Mouse (Mus musculus): ENCODE measurements at regions not wholly inside any gene's neighbourhood (a gene's known extent, or its start where the extent isn't known, plus 50 kb on each side); places are given as distances from the start of the nearest gene placed in this dataset.

DNA sequence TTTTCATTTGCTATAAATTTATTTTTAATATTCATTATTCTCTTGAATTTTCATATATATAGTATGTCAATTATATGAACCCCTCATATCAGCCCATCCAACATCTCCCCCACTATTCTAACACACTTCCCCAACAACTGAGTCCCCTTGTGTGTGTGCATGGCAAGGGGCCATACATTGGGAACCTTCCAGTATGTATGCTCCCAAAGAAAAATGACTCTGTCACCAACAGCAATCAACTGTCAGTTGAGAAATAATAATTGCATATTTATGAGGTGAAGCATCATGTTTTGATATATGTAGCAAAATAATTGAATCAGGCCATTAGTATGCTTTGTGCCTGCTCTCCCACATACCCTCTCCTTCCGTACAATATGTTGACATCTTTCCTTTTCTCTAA is 474.7 kb downstream of the Pdcd6ip start:
- no peaks in the 10 kb centered on the region for H3K79me2 ChIP-seq (ENCODE audit: control insufficient read depth, insufficient read depth)
- no peaks in the 10 kb centered on the region for H3K36me3 ChIP-seq (ENCODE audit: control insufficient read depth, insufficient read depth)
- TF ChIP-seq TCF12 (IDR thresholded peaks at IDR 0.05; ENCODE audit: insufficient read depth, poor library complexity, severe bottlenecking) (no peak), REST (IDR thresholded peaks at IDR 0.05; ENCODE audit: insufficient read depth, insufficient read length) (no peak), CEBPB (IDR thresholded peaks at IDR 0.05; ENCODE audit: insufficient read depth, poor library complexity, severe bottlenecking) (no peak), TCF3 (IDR thresholded peaks at IDR 0.05; ENCODE audit: insufficient read length, low read depth) (no peak), USF1 (IDR thresholded peaks at IDR 0.05; ENCODE audit: low read depth) (no peak), MYOD1 (IDR thresholded peaks at IDR 0.05; ENCODE audit: control insufficient read depth in 1 of 3, insufficient read length in 2 of 3, low read depth in 2 of 3) (no peak), SRF (IDR thresholded peaks at IDR 0.05; ENCODE audit: control insufficient read depth, insufficient read length, low read depth) (no peak), MYOG (IDR thresholded peaks at IDR 0.05; ENCODE audit: control insufficient read depth in 1 of 3, insufficient read depth in 1 of 3, insufficient read length in 2 of 3, low read depth in 2 of 3) (no peak), MAX (IDR thresholded peaks at IDR 0.05; ENCODE audit: low read depth) (no peak), E2F4 (IDR thresholded peaks at IDR 0.05; ENCODE audit: insufficient read depth) (no peak), POLR2A (IDR thresholded peaks at IDR 0.05; ENCODE audit: insufficient read length, low read depth) (no peak), POLR2AphosphoS2 (IDR thresholded peaks at IDR 0.05; ENCODE audit: insufficient read length, low read depth) (no peak)
- H3ac ChIP-seq (ENCODE audit: control insufficient read depth, insufficient read length), result no peak overlapping the region
- no peaks in the 10 kb centered on the region for H3K27me3 ChIP-seq (ENCODE audit: control insufficient read depth, insufficient read depth, insufficient read length)
- H3K4me2 ChIP-seq (ENCODE audit: low read depth), result no peak overlapping the region
- no peak overlapping the region for H3K4me3 ChIP-seq

DNA sequence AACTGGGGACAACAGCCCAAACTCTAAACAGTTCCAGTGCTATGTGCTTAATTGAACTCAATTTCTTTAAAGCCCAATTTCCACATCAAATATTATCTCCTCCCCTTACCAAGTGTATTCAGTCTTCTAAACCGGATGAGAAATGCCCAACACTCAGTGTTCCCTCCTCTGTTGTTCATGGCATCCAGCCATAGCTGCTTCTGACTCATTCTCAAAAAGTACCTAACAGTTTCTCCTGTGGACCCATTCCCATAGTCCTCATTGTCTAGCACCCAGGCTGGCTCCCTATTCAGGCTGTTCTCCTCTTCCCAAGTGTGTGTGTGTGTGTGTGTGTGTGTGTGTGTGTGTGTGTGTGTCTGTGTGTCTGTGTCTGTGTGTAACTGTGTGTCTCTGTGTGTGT is 478.7 kb downstream of the Pdcd6ip start:
- Histone ChIP-seq H3K4me3 (no peak overlapping the region), H3K79me2 (ENCODE audit: control insufficient read depth, insufficient read depth) (no peaks in the 10 kb centered on the region), H3ac (ENCODE audit: control insufficient read depth, insufficient read length) (no peak overlapping the region), H3K36me3 (ENCODE audit: control insufficient read depth, insufficient read depth) (no peaks in the 10 kb centered on the region), H3K4me2 (ENCODE audit: low read depth) (no peak overlapping the region), H3K27me3 (ENCODE audit: control insufficient read depth, insufficient read depth, insufficient read length) (no peaks in the 10 kb centered on the region)
- TF ChIP-seq MYOG (IDR thresholded peaks at IDR 0.05; ENCODE audit: control insufficient read depth in 1 of 3, insufficient read depth in 1 of 3, insufficient read length in 2 of 3, low read depth in 2 of 3) (no peak), USF1 (IDR thresholded peaks at IDR 0.05; ENCODE audit: low read depth) (no peak), SRF (IDR thresholded peaks at IDR 0.05; ENCODE audit: control insufficient read depth, insufficient read length, low read depth) (no peak), MAX (IDR thresholded peaks at IDR 0.05; ENCODE audit: low read depth) (no peak)

- Histone ChIP-seq H3K36me3 (ENCODE audit: control insufficient read depth, insufficient read depth) (no peaks in the 10 kb centered on the region), H3ac (ENCODE audit: control insufficient read depth, insufficient read length) (no peak overlapping the region), H3K4me3 (no peak overlapping the region), H3K4me2 (ENCODE audit: low read depth) (no peak overlapping the region), H3K79me2 (ENCODE audit: control insufficient read depth, insufficient read depth) (no peaks in the 10 kb centered on the region), H3K27me3 (ENCODE audit: control insufficient read depth, insufficient read depth, insufficient read length) (no peaks in the 10 kb centered on the region)
- no peak for TF ChIP-seq MYOD1 (IDR thresholded peaks at IDR 0.05; ENCODE audit: control insufficient read depth in 1 of 3, insufficient read length in 2 of 3, low read depth in 2 of 3)
- no peak for TF ChIP-seq SRF (IDR thresholded peaks at IDR 0.05; ENCODE audit: control insufficient read depth, insufficient read length, low read depth)
- TF ChIP-seq POLR2AphosphoS2 (IDR thresholded peaks at IDR 0.05; ENCODE audit: insufficient read length, low read depth), result no peak
- no peak for TF ChIP-seq REST (IDR thresholded peaks at IDR 0.05; ENCODE audit: insufficient read depth, insufficient read length)
- TF ChIP-seq POLR2A (IDR thresholded peaks at IDR 0.05; ENCODE audit: insufficient read length, low read depth), result no peak
- TF ChIP-seq USF1 (IDR thresholded peaks at IDR 0.05; ENCODE audit: low read depth), result no peak
- no peak for TF ChIP-seq TCF3 (IDR thresholded peaks at IDR 0.05; ENCODE audit: insufficient read length, low read depth)
- no peak for TF ChIP-seq E2F4 (IDR thresholded peaks at IDR 0.05; ENCODE audit: insufficient read depth)
- no peak for TF ChIP-seq MYOG (IDR thresholded peaks at IDR 0.05; ENCODE audit: control insufficient read depth in 1 of 3, insufficient read depth in 1 of 3, insufficient read length in 2 of 3, low read depth in 2 of 3)
- no peak for TF ChIP-seq CEBPB (IDR thresholded peaks at IDR 0.05; ENCODE audit: insufficient read depth, poor library complexity, severe bottlenecking)
- TF ChIP-seq MAX (IDR thresholded peaks at IDR 0.05; ENCODE audit: low read depth), result no peak
- no peak for TF ChIP-seq TCF12 (IDR thresholded peaks at IDR 0.05; ENCODE audit: insufficient read depth, poor library complexity, severe bottlenecking)
Measured at GRCm38 (mm10) chr9:113213930-113214329, 494.1 kb downstream of the Pdcd6ip start.

DNA sequence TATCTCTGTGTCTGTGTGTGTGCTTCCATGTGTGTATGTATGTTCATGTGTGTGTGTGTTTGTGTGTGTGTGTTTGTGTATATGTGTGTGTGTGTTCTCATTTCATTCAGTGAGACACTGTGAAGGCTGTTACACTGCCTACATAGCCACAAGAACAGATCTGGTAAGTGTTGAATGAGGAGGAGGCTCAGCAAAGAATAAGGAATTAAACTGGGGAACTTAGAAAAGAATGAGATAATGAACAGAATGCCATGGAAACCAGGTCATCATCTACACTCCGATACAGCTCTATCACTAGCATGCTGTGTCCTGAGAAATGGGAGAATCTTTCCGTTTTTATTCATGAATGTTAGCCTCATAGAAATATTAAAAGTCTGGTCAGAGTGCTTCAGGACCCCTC is 495.7 kb downstream of the Pdcd6ip start:
- no peak for TF ChIP-seq TCF12 (IDR thresholded peaks at IDR 0.05; ENCODE audit: insufficient read depth, poor library complexity, severe bottlenecking)
- TF ChIP-seq TCF3 (IDR thresholded peaks at IDR 0.05; ENCODE audit: insufficient read length, low read depth), result no peak
- no peak for TF ChIP-seq MYOD1 (IDR thresholded peaks at IDR 0.05; ENCODE audit: control insufficient read depth in 1 of 3, insufficient read length in 2 of 3, low read depth in 2 of 3)
- no peak for TF ChIP-seq SRF (IDR thresholded peaks at IDR 0.05; ENCODE audit: control insufficient read depth, insufficient read length, low read depth)
- no peak for TF ChIP-seq POLR2AphosphoS2 (IDR thresholded peaks at IDR 0.05; ENCODE audit: insufficient read length, low read depth)
- TF ChIP-seq POLR2A (IDR thresholded peaks at IDR 0.05; ENCODE audit: insufficient read length, low read depth), result no peak
- TF ChIP-seq E2F4 (IDR thresholded peaks at IDR 0.05; ENCODE audit: insufficient read depth), result no peak
- no peak for TF ChIP-seq REST (IDR thresholded peaks at IDR 0.05; ENCODE audit: insufficient read depth, insufficient read length)
- TF ChIP-seq MYOG (IDR thresholded peaks at IDR 0.05; ENCODE audit: control insufficient read depth in 1 of 3, insufficient read depth in 1 of 3, insufficient read length in 2 of 3, low read depth in 2 of 3), result no peak
- TF ChIP-seq MAX (IDR thresholded peaks at IDR 0.05; ENCODE audit: low read depth), result no peak
- no peak for TF ChIP-seq USF1 (IDR thresholded peaks at IDR 0.05; ENCODE audit: low read depth)
- no peak for TF ChIP-seq CEBPB (IDR thresholded peaks at IDR 0.05; ENCODE audit: insufficient read depth, poor library complexity, severe bottlenecking)
- Histone ChIP-seq H3ac (ENCODE audit: control insufficient read depth, insufficient read length) (no peak overlapping the region), H3K27me3 (ENCODE audit: control insufficient read depth, insufficient read depth, insufficient read length) (no peaks in the 10 kb centered on the region), H3K36me3 (ENCODE audit: control insufficient read depth, insufficient read depth) (no peaks in the 10 kb centered on the region), H3K79me2 (ENCODE audit: control insufficient read depth, insufficient read depth) (no peaks in the 10 kb centered on the region), H3K4me3 (no peak overlapping the region), H3K4me2 (ENCODE audit: low read depth) (no peak overlapping the region)

- Histone ChIP-seq H3K79me2 (ENCODE audit: control insufficient read depth, insufficient read depth) (no peaks in the 10 kb centered on the region), H3K27me3 (ENCODE audit: control insufficient read depth, insufficient read depth, insufficient read length) (no peaks in the 10 kb centered on the region), H3K4me3 (no peak overlapping the region), H3K36me3 (ENCODE audit: control insufficient read depth, insufficient read depth) (no peaks in the 10 kb centered on the region), H3K4me2 (ENCODE audit: low read depth) (no peak overlapping the region), H3ac (ENCODE audit: control insufficient read depth, insufficient read length) (no peak overlapping the region)
- TF ChIP-seq MYOD1 (IDR thresholded peaks at IDR 0.05; ENCODE audit: control insufficient read depth in 1 of 3, insufficient read length in 2 of 3, low read depth in 2 of 3), result no peak
Measured at GRCm38 (mm10) chr9:113208181-113208580, 499.9 kb downstream of the Pdcd6ip start.

All from myocyte (in vitro differentiated cells).